Mouse (Mus musculus): ENCODE results near the gene Tpsg1.

Tpsg1 gene

GRCm38 (mm10) chr17:25406011-25406441, 37.0 kb downstream of the Tpsg1 start:
- in situ Hi-C loops (cut with MseI, MboI) = no loop called here

GRCm38 (mm10) chr17:25407352-25407751, 38.3 kb downstream of the Tpsg1 start:
- in situ Hi-C loops (cut with MseI, MboI) = no loop called here

GRCm38 (mm10) chr17:25408302-25408999, 39.4 kb downstream of the Tpsg1 start:
- in situ Hi-C loops (cut with MseI, MboI) = no loop called here

DNA sequence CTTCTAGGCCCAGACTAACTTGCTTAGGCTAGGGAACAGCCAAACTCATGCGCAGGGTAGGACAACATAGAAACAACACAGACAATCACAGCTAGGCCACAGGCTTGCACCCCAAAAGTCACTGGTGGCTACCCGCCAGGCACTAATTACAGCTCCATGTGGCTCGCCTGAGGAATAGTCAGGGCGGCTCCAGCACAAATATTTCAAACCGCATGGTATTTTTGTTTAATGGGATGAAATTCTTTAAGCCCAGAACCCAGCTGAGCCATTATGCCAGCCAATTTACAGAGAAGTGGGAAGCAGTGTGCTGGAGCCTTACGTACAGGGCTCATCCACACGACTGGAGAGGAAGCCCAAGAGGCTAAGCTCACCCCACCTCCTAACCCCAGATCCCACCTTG, 40.5 kb downstream of the Tpsg1 start:
- in situ Hi-C loops (cut with MseI, MboI) = no loop called here

GRCm38 (mm10) chr17:25410180-25410579, 41.1 kb downstream of the Tpsg1 start:
- in situ Hi-C loops (cut with MseI, MboI) = no loop called here

DNA sequence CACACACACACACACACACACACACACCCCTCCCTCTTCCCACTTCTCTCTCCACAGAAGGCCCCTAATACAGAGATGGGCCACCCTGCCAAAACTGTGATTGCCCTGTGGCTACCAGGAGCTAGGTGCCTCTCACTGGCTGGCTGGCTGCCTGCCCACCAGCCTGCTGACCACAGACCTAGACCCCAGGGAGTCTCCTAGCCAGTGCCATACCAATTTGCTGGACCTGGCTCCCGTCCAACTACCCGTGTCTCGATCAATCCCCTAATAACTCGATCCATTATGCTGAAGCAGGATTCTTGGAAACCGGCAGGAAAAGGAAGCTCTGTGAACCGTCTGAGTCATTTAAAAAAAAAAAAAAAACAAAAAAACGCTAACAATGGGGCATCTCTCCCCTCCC, 41.7 kb downstream of the Tpsg1 start:
- in situ Hi-C loops (cut with MseI, MboI) = no loop called here

GRCm38 (mm10) chr17:25411251-25411650, 42.2 kb downstream of the Tpsg1 start:
- in situ Hi-C loops (cut with MseI, MboI) = no loop called here

GRCm38 (mm10) chr17:25414209-25414608, 45.1 kb downstream of the Tpsg1 start:
- in situ Hi-C loops (cut with MseI, MboI) = no loop called here

DNA sequence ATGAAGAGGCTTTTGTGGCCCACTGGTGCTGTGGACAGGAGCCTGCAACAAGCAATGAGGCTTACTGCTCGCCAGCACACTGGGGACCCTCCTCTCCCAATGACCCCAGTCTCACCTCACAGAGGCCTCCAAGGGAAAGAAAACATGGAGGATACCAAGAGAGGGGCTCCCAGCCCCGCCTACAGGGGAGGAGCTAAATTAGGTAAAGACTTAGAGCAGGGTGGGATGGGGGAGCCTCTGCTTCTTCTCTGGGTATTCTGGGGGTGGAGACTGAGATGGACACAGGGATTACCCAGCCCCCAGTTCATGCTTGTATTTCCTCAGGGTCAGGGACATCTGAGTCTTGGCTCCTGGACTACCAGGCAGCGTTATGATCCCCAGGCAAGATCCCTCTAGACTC, 45.8 kb downstream of the Tpsg1 start:
- in situ Hi-C loops (cut with MseI, MboI) = no loop called here

- in situ Hi-C loops (cut with MseI, MboI) = no loop called here
Observed at GRCm38 (mm10) chr17:25415421-25415913, 46.4 kb downstream of the Tpsg1 start.

DNA sequence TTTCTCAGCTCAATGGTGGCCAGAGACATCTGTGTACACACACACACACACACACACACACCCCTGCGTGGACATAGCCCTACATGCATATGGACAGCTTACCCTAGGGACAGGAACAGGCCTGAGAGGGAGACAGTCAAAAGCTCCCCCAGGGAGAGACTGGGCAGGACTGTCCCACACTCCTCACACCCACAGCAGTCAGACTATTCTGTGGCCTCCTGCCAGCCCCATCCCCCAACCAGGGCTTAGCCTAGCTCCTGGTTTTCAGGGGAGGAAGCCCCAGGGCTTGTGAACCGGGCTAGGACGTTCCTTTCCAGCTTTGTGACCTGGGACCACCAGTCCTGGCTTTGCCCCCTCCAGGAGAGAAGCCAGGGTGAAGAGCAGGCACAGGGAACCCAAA, 47.1 kb downstream of the Tpsg1 start:
- in situ Hi-C loops (cut with MseI, MboI) = no loop called here

- in situ Hi-C loops (cut with MseI, MboI) = no loop called here
Observed at GRCm38 (mm10) chr17:25417990-25418389, 48.9 kb downstream of the Tpsg1 start.

DNA sequence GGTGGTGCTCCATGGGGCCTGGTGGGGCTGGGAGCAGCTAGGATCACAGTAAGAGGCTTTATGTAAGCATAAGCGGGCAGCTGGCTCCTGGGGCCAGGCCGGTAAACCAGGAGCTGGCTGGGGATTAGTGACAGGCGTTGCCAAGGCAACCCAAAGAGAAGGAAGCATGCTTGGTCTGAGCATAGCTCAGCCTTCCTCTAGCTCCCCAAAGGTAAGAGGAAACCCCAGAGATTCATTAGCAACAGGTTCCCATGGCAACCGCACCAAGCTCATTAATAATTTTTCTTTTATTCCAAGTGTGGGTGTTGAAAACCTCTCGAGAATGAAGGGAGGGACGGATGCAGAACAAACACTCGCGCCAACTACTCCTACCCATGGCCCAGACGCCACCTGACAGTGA, 49.9 kb downstream of the Tpsg1 start:
- in situ Hi-C loops (cut with MseI, MboI) = no loop called here

DNA sequence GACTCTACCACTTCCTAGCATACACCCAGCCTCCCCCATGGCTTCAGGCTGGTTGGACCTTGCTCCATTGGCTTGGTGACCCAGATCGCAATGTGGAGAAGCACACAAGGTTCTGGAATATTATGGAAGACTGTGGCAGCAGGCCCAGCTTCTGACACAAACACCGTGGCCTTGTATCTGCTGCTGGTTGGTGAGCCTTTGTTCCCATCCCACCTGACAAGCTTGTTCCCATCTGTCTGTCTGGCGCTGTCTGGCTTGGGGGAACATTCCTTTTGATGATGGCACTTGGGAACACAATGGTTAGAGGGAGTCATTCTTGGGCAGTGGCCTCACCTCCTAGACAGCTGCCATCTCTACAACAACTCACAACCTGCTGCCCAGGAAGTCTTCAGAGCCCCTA, 51.9 kb downstream of the Tpsg1 start:
- in situ Hi-C loops (cut with MseI, MboI) = no loop called here
